Mouse (Mus musculus) retina, postnatal 7 days (tissue): ENCODE measurements around the gene Dcpp2.
"Not testable (repeated sequence)": the region's sequence is repeated elsewhere in the genome, so short reads cannot be mapped to it uniquely, and the experiment has no call there.

Experiments used
- DNase-seq: peaks from one replicate; pipeline ENCODE4 v3.0.0-alpha.2; 2012; ENCODE audit warnings: low read depth, low spot score

The Dcpp2 gene

DNA sequence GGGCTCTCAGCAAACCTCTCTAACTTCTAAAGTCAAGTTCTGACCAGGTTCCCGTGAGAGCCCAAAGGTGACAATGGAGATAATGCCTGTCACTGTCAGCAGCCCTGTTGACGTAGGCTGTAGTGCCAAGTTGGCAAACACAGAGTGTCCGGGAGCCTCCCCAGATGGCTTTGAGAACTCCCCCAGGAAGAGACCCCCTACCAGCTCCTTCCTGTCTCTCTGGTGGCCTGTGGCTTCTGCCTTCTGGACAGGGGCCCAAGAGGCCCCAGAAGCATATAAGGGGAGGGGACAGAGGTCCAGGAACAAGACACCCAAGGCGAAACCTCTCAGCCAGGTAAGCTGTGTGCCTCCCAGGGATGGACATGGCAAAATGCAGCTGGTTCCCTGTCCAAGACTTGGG lies at the start of gene Dcpp2, which contains the start of gene Dcpp1:
Gene Dcpp2, plus strand, starts transcription at position 305 of the 400 bp plus-strand sequence.
Gene Dcpp1, plus strand, starts transcription at position 301 of the 400 bp plus-strand sequence.
- not testable (repeated sequence) for DNase-seq

DNA sequence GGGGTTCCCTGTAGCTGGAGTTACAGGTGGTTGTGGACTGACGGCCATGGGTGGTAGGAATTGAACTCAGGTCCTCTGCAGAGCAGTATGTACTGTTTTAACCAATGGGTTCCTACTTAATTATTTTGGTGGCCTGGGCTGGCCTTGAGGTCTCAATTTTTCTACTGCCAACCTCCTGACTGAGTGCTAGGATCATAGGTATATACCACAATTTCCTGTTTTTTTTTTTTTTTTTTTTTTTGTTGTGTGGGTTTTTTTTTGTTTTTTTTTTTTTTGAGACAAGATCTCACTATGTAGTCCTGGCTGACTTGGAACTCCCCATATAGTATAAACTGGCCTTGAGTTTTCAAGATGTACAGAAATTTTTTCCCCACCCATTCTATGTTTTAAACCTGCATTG lies 49.5 kb upstream of the Dcpp2 start:
- no peak for DNase-seq

DNA sequence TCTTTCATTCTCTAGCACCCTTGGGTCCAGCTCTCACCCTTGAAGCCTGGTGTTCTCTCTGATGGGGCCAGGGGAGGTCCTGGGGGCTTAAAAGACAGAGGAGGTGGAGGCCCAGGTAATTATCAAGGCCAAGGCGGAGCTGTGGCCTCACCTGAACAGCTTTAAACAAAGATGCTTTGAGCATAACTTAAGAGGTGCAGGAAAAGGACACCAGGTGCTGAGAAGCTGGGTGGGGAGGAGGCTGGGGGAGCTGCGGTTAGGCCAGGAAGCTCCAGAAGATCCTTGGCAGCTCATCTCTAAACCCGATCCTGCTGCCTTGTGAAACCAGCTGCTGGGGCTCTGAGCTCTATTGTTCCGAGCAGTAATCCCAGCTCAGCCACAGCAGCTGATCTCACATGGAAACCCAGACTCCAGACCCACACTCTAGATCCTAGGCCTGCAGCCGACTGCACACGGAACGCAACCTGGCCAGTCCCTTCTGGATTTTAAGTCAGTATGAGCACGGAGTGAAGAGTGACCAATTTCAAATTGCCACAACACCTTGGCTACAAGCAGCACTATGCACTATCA lies 44.6 kb upstream of the Dcpp2 start, which contains the start of gene Prss33:
Gene Prss33, minus strand, starts transcription at position 51 of the 570 bp plus-strand sequence.
- DNase-seq: peak; percentile 55

DNA sequence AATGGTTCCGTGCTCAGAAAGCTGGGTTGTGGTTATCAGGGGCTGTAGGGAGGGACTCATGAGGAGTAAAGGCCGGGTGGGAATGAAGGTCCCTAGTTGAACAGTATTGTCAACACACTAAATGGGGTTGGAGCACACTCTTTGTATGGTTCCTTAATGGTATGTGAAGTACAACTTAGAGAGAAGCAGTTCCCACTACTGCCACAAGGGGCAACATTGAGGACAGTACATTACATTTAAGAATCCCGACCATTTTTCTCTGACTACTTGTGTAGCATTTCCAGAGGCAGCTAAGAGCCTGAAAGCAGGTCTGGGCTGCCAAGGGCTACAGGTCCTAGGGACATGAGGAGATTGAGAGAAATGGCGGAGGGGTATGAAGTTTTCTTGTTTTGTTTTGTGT lies 39.5 kb upstream of the Dcpp2 start:
- DNase-seq: peak; percentile 41

DNA sequence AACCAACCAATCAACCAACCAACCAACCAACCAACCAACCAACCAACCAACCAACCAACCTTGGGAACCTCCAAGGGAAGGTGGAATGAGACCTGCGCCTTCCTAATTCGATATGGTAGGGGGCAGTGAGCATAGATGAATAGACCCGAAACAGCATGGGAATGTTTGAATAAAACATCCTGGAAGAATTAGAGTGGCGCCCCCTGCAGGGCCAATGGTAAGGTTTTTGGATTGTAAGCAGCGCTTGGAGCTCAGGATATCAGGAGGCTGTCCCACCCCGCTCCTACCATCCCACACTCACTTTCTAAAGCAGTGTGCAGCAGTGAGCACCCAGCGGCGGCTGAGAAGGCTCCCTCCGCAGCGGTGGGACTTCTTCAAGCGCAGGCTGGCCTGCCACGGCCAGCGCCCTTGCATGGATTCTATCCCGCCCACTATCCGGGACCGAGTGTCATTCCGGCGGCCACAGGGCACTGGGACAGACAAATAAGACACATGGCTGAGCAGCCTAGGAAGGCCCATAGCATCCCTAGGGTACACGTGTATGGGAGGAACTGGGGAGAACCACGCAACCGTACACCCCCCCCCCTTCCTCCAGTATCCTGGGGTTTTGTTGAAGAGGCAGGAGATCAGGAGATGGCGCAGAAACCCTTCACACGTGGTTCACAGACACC lies 37.4 kb upstream of the Dcpp2 start:
- no peak for DNase-seq

DNA sequence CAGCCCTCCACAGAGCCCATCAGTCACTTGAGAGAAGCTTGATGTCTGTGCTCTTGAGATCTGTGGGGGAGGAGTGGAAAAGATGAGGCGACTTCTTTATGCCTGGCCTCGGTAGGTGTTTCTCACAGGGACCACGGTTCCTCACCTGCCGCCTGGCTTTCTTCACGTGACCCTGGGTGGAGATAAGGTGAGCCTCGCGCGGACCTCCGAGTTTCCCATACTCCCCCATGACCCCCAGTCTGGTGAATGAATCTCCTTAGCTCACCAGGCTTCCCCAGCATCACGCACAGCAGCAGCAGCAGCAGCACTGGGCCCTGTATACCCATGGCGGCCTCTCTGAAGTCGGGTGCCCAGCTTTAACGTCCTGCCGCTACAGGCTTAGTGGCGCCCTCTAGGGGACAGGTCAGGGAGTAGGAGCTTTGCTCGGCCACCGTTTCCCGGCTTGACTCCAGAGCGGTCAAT lies 36.8 kb upstream of the Dcpp2 start, which contains the start of the genes Prss32 and Prss41:
Gene Prss32, plus strand, starts transcription at position 44 of the 462 bp plus-strand sequence.
Gene Prss41, minus strand, starts transcription at position 361 of the 462 bp plus-strand sequence.
- peak; percentile 35 for DNase-seq

DNA sequence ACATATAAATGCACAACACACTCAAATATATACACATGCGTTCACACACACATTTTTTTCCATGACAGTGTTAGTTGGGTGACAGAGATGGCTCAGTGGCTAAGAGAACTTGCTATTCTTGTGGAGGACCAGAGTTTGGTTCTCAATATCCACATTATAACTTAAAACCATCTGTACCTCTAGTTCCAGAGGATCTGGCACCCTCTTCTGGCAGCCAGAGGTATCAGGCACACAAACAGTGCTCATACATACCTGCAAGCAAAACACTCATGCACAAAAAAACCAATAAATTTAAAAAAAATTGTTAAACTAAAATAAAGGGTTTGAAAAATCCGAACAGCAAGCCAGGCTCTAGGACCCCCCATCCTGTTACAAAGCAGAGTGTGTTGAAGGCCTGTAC lies 30.7 kb upstream of the Dcpp2 start:
- DNase-seq: no peak

DNA sequence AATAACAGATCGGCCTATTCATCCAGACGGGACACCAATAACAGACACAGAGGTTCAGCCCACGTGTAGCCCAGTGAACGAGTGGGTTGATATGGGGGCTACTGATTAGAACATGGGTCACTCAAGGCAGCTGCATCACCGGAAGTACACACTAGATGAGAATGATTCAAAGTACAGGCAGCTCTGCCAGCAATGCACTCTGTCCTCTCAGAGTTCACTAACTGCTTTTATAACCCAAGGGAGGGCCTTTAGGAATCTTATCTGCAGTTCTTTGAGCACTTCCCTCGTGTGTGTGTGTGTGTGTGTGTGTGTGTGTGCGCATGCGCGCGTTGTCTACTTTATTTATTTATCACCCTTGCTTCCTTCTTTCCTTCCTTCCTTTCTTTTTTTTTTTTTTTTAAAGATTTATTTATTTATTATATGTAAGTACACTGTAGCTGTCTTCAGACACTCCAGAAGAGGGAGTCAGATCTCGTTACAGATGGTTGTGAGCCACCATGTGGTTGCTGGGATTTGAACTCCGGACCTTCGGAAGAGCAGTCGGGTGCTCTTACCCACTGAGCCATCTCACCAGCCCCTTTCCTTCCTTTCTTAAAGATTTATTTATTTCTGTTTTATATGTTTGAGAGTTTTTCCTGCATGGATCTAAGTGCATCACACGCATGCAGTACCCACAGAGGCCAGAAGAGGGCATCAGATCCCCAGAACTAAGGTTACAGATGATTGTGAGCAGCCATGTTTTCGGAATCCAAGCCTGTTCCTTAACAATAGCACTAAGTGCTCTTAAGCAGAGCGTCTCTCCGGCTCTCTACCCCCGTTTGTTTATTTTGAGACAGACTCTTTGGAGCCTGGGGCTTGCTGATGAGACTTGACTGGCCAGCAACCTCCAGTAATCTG lies 29.6 kb upstream of the Dcpp2 start:
- DNase-seq: peak; percentile 58

DNA sequence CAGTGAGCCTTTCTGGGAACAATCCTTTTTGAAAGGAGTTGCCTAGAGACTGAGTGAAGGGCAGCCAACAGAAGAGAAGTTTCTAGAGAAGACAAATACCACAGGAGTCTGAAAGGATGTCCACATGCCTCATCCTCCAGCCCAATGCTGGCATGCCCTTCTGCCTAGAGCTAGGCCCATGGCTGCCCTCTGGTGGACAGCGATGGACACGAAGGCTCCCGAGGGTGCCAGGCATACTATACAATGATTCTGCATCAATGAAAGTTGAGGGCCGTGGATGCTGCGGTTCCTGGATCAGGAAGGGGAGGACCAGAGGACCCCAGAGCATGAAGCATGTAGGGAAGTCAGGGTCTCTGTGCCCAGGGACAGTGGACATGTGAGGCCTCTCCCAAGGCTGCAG lies 27.4 kb upstream of the Dcpp2 start:
- DNase-seq: peak; percentile 38

DNA sequence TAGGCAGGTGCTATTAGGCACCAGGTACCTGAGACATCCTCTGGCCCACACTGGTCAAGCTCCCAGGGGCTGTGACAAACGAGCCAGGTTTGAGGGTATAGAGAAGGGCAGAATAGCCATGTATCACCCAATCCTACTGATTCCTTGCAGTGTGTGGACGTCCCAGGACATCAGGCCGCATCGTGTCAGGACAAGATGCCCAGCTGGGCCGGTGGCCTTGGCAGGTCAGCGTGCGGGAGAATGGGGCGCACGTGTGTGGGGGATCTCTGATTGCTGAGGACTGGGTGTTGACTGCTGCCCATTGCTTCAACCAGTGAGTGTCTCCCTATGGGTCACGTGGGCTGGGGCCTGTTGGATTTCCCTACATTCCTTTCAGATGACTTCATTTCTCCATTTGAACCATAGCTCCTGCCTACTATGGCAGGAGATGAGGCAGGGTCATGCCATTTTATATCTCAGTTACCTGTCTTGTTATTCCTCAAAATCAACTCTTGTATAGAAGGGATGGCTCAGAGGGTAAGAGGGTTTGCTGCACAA lies 26.4 kb upstream of the Dcpp2 start:
- no peak for DNase-seq

DNA sequence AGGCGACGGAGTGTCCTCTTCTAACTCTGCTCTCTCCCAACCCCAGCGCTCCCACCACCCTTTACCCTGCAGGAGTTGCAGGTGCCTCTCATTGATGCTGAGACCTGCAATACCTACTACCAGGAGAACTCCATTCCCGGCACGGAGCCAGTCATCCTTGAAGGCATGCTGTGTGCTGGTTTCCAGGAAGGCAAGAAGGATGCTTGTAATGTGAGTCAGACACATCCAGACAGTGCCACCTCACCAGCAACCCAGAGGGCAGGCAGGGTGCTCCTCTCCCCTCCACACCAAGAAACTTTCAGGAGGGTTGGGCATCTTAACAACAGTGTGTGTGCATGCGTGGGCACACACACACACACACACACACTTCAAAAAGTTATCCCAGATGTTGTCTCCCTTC lies 23.5 kb upstream of the Dcpp2 start:
- DNase-seq: no peak

DNA sequence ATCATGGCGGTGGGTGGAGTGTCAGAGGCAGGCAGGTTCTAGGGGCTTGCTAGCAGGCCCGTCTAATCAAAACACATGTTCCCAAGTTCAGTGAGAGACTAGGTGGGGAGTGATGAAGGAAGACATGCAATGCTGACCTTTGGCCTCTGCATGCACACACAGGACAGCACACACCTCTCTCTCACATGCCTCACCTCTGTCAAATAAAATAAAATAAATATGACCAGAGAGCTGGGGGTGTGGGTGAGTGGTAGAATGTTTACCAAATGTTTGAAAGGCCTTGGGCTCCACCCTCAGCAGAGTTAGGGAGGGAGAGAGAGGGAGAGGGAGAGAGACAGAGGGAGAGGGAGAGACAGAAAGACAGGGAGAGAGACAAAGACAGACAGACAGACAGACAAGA lies 22.8 kb upstream of the Dcpp2 start:
- no peak for DNase-seq

DNA sequence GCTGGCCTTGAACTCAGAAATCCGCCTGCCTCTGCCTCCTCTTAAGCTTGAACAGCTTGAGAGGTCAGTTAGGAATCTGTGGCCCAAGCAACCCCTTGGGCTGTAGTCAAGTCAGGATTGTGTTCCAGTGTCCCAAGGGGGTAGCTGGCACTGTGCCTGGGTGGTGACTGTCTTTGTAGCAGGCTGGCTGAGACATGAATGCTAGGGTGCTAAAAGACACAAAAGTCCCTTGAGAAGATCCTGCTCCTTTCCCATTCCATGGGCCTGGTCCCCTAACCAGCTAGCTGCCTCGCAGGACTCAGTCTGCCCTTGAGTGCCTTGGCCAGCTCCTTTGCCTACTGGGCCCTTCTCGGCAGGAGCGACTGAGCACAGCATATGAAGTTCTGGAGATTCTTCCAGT lies 17.8 kb upstream of the Dcpp2 start:
- DNase-seq: no peak

DNA sequence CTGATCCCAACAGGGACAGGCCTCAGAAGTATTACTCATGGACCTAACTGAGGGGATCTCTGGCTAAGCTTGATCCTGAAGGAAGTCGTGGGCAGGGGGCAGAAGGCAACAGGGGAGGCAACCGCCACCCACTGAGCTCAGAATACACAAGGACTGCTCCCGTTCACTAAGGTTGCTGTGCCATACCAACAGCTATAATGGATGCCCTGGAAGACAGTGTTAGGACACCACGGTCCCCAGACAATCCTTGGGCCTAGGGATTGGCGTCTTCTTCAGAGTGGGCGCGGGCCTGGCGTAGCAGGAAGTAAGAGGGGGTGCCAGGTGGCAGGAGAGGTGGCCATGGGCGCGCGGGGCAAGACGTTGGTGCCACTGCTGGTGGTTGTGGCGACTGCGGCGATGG lies 12.9 kb upstream of the Dcpp2 start, which contains the start of gene Prss21:
Gene Prss21, plus strand, starts transcription at position 301 of the 400 bp plus-strand sequence.
- no peak for DNase-seq

DNA sequence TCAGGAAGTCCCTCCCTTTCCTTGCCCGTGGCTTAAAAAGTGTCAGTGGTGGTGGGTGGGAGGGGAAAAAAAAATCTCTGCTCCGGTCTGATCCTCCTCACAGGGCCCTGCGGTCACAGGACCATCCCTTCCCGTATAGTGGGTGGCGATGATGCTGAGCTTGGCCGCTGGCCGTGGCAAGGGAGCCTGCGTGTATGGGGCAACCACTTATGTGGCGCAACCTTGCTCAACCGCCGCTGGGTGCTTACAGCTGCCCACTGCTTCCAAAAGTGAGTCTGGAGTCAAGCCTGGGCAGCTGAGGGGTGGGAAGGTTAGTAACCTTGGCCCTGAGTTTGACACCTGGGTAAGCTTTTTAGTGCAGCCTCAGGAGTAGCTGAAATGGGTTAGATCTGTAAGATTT lies 12.2 kb upstream of the Dcpp2 start:
- no peak for DNase-seq

DNA sequence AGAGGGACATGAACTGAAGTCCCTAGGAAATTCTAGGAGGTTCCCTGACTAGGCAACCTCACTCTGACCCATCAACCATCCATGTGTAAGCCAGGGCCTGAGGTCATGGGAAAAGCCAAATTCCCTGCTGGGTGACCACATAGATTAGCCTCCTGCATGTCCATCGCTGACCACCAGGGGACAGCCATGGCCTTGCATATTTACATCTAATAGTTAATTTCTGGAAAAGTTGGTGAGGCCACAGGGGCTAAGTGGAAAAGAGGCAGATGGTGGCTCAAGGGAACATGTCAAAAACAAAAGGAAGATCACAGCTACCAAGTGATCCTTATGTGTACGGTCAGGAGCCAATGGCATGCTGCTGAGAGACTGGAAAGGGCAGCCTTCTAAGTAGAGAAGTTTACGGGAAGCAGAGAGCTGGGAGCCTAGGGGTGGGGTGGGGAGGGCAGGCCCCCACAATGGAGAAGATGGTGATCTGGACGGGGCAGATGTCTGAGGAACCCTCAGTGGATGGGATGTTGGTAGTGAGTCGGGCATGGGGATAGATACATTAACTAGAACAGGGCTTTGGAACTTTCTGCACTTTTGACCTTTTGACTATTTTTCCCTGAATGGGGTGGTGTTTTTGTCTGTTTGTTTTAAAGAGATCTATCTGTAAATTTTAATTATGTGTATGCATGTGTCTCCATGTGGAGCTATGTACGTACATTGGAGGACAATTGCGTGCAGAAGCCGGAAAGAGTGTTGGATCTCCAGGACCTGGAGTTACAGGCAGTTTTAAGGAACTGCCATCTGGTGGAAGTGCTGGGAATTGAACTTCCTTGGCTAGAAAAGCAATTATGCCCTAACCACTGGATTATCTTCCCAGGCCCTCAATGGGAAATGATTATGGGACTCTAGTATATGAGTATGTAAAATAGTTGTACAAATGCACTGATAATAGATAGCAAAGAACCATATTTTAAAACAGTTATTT lies 6.5 kb upstream of the Dcpp2 start:
- peak; percentile 34 for DNase-seq

DNA sequence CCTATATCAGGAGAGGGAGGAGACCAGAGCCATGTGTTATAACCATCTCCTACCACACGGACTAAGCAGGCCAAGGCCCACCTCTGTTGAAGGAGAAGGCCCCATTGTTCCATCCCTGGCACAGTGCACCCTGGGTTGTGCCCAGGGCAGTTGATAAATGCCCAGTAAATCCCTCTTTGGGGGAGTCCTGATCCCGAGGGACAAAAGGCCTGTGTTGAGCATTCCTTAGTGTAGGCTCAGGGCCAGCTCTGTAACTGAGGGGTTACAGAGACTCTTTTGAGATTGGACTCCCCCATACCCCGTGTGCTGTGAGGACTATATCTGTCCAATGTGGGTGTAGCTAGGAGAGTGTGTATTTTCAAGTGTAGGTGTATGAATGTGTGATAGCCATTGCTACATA lies 3.9 kb upstream of the Dcpp2 start:
- DNase-seq: no peak

DNA sequence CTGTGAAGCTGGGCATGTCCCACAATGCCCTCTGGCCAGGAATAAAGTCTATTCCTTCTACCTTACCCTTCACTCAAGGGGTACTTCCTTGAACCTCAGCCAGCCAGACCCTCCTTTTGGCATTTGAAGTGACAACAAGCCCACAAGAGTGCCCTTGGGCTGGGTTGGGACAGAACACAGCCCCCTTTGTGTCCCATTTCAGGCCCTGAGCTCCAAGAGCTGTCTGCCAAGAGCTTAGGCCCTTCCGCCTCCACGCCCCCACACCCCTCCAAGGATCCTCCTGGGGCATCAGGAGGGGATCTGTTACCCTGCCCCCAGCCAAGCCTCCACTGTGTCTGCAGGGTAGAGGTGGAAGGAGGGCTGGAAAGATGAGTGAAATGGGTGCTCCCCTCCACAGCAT lies 3.5 kb upstream of the Dcpp2 start:
- DNase-seq: no peak

DNA sequence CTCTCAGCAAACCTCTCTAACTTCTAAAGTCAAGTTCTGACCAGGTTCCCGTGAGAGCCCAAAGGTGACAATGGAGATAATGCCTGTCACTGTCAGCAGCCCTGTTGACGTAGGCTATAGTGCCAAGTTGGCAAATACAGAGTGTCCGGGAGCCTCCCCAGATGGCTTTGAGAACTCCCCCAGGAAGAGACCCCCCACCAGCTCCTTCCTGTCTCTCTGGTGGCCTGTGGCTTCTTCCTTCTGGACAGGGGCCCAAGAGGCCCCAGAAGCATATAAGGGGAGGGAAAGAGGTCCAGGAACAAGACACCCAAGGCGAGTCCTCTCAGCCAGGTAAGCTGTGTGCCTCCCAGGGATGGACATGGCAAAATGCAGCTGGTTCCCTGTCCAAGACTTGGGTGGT lies 36.5 kb downstream of the Dcpp2 start, which contains the start of gene Dcpp3:
Gene Dcpp3, plus strand, starts transcription at position 301 of the 400 bp plus-strand sequence.
- DNase-seq: not testable (repeated sequence)

DNA sequence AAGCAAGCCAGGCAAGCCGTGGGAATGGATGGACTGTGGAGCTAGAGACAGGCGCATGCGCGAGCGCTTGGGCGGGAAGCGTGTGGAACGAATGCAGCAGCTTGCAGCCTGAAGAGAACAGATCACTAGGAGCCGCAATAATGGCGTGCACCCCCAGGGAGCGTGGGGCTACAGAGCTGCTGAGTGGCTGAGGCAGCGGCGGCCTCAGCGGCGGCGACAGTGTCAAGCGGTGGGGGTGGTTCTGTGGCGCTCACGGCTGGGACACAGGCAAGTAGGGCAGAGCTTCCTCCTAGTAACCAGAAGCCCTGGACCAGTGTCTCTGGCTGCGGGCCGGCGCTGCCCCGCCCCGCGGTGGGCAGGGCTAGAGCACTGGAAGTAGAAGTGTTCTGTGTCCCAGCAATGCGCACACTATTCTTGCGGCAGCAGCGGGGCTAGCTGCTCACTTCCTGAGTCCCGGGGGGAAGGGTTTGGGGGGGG lies 43.9 kb downstream of the Dcpp2 start:
- DNase-seq: peak; percentile 70
